Mouse (Mus musculus): ENCODE measurements around the gene Gm20870. TPM values are rescaled to one million over a fixed set of nuclear protein-coding genes. Genes with fewer than 3 reads are reported as not detected.

The Gm20870 gene
- total RNA-seq (2023), result not detected in 4 replicates

GRCm38 (mm10) chrY:71691743-71692142, at the start of gene Gm20870:
Gene Gm20870 (plus strand): TSS chrY:71692043.

Other genes starting within 250 kb of the Gm20870 start
- not detected in 4 replicates for gene Gm20869, start 222.6 kb upstream of the Gm20870 start, total RNA-seq (2023)